Mouse (Mus musculus): Measurements from ENCODE around the gene 4930402H24Rik.

DNA sequence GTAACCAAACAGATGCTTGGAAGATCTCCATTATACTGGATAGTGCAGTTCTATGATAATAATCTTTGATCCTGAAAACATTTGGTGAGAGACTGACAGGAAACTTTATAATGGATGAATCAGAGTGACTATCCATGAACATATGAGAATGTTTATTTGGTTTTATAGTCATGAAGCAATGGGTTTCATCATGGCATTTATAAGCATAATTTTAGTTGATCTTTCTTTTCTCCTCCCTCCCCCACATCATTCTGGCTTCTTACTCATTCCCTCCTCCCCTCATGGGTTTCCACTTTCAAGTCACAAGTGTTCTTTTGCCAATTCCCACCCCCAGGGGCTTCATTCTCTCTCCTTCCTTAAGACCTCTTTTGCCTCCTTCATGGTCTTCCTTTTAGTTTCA is 19.2 kb downstream of the 4930402H24Rik start:
- TF ChIP-seq CTCF (IDR thresholded peaks at IDR 0.05; ENCODE audit: low read depth, low read length) (no peak), GATA1 (IDR thresholded peaks at IDR 0.05; ENCODE audit: borderline replicate concordance, low read length) (no peak), TAL1 (conservative IDR thresholded peaks at IDR 0.05; ENCODE audit: low read depth, low read length) (no peak), POLR2AphosphoS5 (IDR thresholded peaks at IDR 0.05; ENCODE audit: insufficient replicate concordance, low read depth, low read length) (no peak), GATA2 (IDR thresholded peaks at IDR 0.05; ENCODE audit: borderline replicate concordance, low read depth, low read length) (no peak)
